Mouse (Mus musculus): ENCODE measurements around the gene Socs2. TPM values are rescaled to one million over a fixed set of nuclear protein-coding genes. Genes with fewer than 3 reads are reported as not detected.

Gene Socs2
- polyA plus RNA-seq, 1 experiment, result 59.4 TPM

DNA sequence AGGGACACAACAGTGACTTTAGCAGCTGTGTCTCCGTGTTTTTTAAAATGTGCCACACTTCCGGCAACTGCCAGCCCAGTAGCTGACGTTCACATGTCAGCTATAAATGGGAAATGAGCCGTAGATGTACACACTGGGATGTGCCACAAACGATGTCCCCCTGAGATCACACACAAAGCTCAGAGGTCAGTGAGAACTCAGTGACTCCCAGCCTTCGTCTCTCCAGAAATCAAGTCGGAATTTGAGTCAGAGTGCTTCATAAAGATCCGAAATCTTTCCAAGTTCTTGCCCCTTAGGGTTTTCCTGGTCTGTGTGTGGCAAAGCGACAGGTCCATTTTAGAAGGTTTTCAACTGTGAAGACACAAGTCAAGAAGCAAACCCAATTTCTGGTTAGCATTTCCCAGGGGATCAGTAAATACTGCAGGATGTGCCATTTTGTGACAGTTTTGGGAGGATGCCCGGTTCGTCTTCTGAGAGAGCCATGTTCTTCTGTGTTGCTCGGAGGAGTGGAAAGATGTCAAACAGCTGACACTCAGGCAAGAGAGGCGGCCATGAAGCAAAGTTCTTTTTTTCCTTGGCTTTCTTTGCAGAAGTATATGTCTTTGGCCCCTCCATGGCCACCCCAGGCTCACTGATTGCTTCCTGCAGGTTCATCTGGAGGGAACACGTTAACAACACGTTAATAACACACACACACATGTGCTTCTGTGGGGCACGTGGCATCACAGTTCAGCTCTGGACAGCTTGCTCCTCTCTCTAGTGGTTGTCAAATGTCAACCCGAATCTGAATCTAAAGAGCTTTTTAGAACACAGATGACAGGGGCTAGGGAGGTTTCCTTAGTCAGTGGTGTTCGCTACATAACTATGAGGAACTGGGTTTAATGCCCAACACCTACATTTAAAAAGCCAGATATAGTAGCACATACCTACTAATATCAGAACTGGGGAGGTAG, 28.4 kb upstream of the Socs2 start:
- no peak for DNase-seq (ENCODE audit: low read depth)
- TF ChIP-seq POLR2A (IDR thresholded peaks at IDR 0.05; ENCODE audit: borderline replicate concordance, extremely low read depth, insufficient read depth, insufficient read length, poor library complexity, severe bottlenecking) (no peak), CTCF (IDR thresholded peaks at IDR 0.05; ENCODE audit: borderline replicate concordance, extremely low read depth, insufficient read depth, insufficient read length) (no peak)

DNA sequence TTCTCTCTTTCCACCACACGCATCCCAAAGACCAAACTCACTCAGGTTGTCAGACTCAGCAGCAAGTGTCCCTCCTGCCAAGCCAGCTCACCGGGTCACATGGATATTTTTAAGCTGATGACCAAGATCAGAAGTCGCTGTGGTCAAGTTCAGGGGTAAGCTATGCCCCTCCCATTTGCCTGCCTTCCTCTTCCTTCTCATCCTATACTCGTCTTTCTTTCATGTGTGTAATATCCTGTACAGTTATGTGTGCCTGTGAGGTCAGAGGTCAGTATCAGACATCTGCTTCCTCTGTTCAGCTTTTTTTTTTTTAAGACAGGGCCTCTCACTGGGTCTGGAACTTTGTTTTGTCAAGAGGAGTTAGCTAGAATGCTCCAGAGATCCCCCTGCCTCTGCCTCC, 25.4 kb upstream of the Socs2 start:
- TF ChIP-seq POLR2A (IDR thresholded peaks at IDR 0.05; ENCODE audit: borderline replicate concordance, extremely low read depth, insufficient read depth, insufficient read length, poor library complexity, severe bottlenecking), result no peak
- no peak for TF ChIP-seq CTCF (IDR thresholded peaks at IDR 0.05; ENCODE audit: borderline replicate concordance, extremely low read depth, insufficient read depth, insufficient read length)
- no peak for DNase-seq (ENCODE audit: low read depth)

DNA sequence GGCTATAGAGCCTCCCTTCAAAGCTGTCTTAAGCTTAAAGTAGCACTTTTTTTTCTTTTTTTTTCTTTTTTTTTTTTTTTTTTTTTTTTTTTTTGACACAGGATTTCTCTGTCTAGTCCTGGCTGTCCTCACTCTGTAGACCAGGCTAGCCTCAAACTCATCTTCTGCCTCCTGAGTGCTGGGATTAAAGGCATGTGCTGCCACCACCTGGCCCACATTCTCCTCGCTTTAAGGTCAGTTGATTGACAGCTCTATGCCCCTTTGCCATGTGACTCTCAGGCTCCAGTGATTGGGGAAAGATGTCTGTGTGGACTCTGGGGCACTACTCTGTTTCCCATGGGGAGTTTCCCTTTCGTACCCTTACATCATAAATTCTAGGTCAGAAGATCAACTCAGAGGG, 23.6 kb upstream of the Socs2 start:
- DNase-seq (ENCODE audit: low read depth), result no peak
- TF ChIP-seq POLR2A (IDR thresholded peaks at IDR 0.05; ENCODE audit: borderline replicate concordance, extremely low read depth, insufficient read depth, insufficient read length, poor library complexity, severe bottlenecking) (no peak), CTCF (IDR thresholded peaks at IDR 0.05; ENCODE audit: borderline replicate concordance, extremely low read depth, insufficient read depth, insufficient read length) (no peak)

DNA sequence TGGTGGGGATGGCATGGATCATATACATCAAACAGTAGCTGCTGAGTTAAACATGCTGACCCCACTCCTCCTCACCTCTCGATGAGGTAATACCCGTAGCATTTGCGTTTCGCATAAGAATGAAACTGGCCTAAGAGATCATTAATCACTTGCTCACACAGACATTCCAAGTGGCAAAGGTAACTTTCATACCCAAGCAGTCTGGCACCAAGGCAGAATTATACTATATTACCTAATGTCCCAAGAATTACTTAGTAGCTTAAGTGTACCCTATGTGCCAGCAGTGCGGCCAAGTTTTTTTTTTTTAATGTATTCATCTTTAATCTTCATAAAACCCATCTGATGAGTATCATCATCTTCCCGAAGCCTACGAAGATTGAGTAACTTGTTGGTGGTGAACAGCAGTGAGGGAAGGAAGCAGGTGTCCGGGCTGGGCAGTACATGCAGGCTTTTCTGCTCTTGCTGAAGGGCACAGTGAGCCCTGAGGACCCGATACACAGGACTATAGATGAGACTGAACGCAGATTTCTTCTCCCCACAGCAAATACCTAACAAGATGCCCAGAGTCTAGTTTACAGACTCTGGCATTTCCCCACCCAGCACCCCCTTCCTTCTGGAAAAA, 22.8 kb upstream of the Socs2 start:
- DNase-seq (ENCODE audit: low read depth), result no peak
- TF ChIP-seq CTCF (IDR thresholded peaks at IDR 0.05; ENCODE audit: borderline replicate concordance, extremely low read depth, insufficient read depth, insufficient read length), result no peak
- TF ChIP-seq POLR2A (IDR thresholded peaks at IDR 0.05; ENCODE audit: borderline replicate concordance, extremely low read depth, insufficient read depth, insufficient read length, poor library complexity, severe bottlenecking), result no peak

DNA sequence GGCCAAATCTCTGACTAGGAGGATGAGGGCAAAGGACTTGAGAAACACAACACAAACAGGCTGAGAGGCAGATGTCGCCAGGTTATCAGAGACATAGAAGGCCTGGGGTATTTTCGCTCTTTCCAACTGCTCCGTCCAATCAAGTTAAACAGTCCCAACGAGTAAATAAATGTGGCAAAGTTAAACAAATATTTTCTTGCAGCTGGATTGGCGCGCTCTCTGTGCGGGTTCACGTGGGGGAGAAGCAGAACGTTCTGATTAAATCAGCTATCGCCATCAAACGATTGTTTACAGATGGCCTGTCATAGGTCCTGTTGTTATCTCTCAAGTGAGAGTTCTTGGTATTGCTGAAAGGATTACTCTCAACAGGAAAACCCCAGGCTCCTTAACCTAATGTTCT, 22.0 kb upstream of the Socs2 start:
- DNase-seq (ENCODE audit: low read depth), result no peak
- no peak for TF ChIP-seq POLR2A (IDR thresholded peaks at IDR 0.05; ENCODE audit: borderline replicate concordance, extremely low read depth, insufficient read depth, insufficient read length, poor library complexity, severe bottlenecking)
- TF ChIP-seq CTCF (IDR thresholded peaks at IDR 0.05; ENCODE audit: borderline replicate concordance, extremely low read depth, insufficient read depth, insufficient read length), result no peak

DNA sequence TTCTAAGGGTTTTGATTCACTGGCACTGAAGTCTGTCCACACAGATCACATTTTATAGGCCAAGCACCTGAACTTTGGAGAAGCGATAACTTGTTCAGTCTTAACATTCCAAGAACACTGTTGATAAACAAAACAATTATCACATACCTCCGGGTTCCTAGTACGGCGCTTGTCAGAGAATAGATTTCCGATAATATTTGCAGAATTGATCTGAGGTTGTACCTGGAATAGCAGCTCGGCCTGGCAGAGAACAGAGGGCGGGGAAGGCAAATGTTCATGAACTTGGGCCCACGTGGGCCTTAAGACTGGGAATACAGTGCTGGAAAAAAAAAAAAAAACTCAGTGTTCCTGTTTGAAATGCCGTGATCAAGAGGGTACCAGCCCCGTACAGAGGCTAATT, 13.3 kb upstream of the Socs2 start:
- TF ChIP-seq CTCF (IDR thresholded peaks at IDR 0.05; ENCODE audit: borderline replicate concordance, extremely low read depth, insufficient read depth, insufficient read length), result no peak
- no peak for TF ChIP-seq POLR2A (IDR thresholded peaks at IDR 0.05; ENCODE audit: borderline replicate concordance, extremely low read depth, insufficient read depth, insufficient read length, poor library complexity, severe bottlenecking)

DNA sequence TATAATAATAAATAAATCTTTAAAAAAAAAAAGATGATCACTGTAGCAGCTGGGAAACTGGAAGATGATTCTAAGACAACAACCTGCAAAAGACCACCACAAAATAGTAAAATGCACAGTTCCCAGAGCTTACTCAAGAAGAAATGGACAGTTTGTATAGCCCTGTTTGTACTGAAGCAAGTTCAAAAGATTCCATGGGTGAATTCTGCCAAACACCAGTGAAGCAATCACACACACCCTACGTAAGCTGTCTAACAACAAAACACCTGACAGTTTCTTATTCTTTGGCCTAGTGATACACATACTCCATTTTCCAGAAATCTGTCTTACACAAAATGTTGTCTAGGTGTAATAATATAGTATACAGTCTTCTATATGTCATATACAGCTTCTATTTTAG, 12.1 kb upstream of the Socs2 start:
- DNase-seq (ENCODE audit: low read depth), result no peak
- TF ChIP-seq CTCF (IDR thresholded peaks at IDR 0.05; ENCODE audit: borderline replicate concordance, extremely low read depth, insufficient read depth, insufficient read length), result no peak
- TF ChIP-seq POLR2A (IDR thresholded peaks at IDR 0.05; ENCODE audit: borderline replicate concordance, extremely low read depth, insufficient read depth, insufficient read length, poor library complexity, severe bottlenecking), result no peak

More for the DNA sequence above, 13.3 kb upstream of the Socs2 start:
- DNase-seq (ENCODE audit: low read depth), result no peak

DNA sequence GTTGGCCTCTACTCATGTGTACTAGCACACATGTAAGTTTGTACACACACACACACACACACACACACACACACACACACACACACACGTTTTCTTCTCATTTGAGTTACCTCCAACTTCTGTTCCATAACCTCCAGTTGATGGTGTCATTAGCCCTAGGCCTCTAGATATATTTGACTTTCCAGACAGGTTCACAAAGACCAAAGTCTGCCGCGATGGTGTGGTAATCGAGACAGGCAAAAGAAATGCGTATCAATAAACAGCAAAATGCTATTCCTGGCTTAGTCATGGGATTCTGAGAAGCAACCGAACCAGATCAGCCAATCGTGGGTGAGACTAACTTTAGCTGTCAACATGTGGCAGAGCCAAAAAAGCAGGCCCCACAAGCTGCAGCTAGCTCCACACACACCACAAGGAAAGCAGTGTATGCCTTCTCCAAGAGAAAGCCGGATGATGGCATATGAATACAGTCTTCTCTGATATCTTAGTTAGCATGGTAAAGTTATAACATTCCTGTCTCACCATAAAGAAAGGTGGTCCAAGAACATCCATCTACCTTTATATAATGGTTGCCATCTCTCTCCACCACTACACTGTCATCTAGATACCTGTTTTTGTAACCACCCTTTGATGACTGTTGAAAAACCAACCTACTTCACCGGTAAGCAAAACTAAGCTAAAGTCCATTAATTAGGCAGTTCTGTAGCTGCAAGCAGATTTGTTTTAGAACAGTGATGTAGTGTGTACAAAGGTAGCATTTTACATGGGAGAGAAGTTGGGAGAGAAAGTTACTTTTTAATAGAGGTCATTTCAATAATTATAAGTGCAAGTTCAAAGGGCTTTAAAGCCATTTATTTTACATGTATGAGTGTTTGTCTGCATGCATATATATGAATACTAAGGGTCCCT, 9.5 kb upstream of the Socs2 start:
- DNase-seq (ENCODE audit: low read depth), result no peak
- TF ChIP-seq CTCF (IDR thresholded peaks at IDR 0.05; ENCODE audit: borderline replicate concordance, extremely low read depth, insufficient read depth, insufficient read length), result no peak

DNA sequence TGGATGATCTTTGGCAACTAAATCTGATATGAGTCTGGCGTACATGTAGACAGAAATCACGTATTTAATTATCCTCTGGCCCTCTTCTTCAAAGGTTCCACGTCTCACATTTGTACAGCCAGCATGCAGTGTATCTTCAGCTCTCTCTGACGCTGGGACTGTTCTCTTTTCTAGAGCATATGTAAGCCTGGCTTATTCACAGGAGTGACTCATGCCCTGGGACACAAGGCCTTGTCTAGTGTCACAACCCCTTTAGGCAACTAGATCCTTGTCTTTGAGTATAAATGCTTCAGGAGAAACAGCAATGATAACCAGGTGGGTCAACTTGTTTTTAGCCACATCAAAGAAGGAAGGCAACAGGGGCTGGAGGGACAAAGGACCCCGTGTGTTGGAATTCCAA, 5.7 kb upstream of the Socs2 start:
- TF ChIP-seq POLR2A (IDR thresholded peaks at IDR 0.05; ENCODE audit: borderline replicate concordance, extremely low read depth, insufficient read depth, insufficient read length, poor library complexity, severe bottlenecking), result no peak
- no peak for TF ChIP-seq CTCF (IDR thresholded peaks at IDR 0.05; ENCODE audit: borderline replicate concordance, extremely low read depth, insufficient read depth, insufficient read length)
- no peak for DNase-seq (ENCODE audit: low read depth)

DNA sequence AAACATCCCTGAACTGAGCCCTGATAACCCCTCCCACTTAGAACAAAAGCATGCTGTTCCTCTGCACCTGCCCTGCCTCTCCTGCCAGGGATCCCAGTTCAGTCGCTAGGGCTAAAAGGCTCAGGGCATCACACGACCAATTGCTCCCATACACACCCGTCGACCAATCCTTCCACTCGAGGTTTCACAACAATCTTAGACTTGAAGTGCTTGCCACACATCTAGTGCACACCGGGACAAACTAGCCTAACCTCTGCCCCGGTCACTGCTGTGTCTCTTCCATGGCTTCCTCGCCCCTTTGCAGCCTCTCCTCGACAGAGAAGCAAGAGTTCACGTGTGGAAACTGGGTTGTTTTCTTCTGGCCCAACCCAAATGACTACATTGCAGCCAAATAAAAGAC, 3.3 kb upstream of the Socs2 start:
- TF ChIP-seq POLR2A (IDR thresholded peaks at IDR 0.05; ENCODE audit: borderline replicate concordance, extremely low read depth, insufficient read depth, insufficient read length, poor library complexity, severe bottlenecking), result no peak
- TF ChIP-seq CTCF (IDR thresholded peaks at IDR 0.05; ENCODE audit: borderline replicate concordance, extremely low read depth, insufficient read depth, insufficient read length), result no peak
- no peak for DNase-seq (ENCODE audit: low read depth)

DNA sequence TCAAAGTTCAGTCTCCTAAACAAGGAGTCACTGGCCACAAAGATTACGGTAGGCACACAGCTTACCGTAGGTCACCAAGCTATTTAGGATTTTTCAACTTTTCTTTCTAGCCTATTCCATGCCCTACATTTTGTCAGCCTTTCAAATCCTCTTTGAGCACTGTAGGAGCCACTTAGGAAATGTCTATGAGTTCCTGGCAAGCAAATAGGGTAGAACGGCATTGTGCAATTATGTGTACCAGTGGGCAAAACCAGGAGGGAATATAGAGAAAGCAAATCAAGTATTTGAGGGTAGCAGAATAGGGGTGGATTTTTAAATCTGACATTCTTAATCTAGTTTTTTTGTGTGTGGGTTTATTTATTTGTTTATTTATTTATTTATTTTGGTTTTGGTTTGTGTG, 2.7 kb upstream of the Socs2 start:
- no peak for TF ChIP-seq POLR2A (IDR thresholded peaks at IDR 0.05; ENCODE audit: borderline replicate concordance, extremely low read depth, insufficient read depth, insufficient read length, poor library complexity, severe bottlenecking)
- no peak for TF ChIP-seq CTCF (IDR thresholded peaks at IDR 0.05; ENCODE audit: borderline replicate concordance, extremely low read depth, insufficient read depth, insufficient read length)
- no peak for DNase-seq (ENCODE audit: low read depth)
